Comparison of ENCODE assay signal across 17 mouse cellular contexts in the genomic region with DNA sequence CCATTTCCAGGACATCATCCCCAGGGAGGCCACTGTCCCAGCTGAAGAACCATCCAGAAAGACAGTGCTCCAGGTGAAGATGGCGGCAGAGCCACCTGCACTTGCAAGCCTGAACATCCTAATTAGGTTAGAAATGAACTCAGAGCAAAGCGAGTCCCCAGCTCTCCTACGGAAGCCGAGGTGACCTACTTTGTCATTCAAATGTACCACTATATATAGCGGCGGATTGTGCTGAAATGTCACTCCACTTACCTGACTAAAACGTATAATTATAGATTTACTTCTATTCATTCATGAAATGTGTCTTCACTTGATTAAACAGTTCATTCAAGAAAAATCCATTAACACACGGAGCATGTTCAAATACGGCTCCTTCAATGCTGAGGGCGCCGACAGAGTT.
A peak's percentile ranks its signal among the peaks of the same experiment; 100 is the strongest.
DNase-seq lines count a peak whose midpoint lies in the region; ATAC-seq and TF ChIP-seq lines count a peak whose summit lies in the region.
"Had no signal": no experiment of that assay in that cellular context is flagged by ENCODE, and none has a peak within 500 bp of the region (broad histone marks: within the 10 kb centered on the region; RNA-seq: fewer than 3 reads in every experiment).

No protein-coding gene starts in this region.

- H3K9me3 ChIP-seq in forebrain, embryonic 15.5 days = no peaks in the 10 kb centered on the region
- H3K9me3 ChIP-seq in forebrain, embryonic 13.5 days (replicated peaks) = no peaks in the 10 kb centered on the region
- no peaks in the 10 kb centered on the region for H3K9me3 ChIP-seq in hindbrain, embryonic 16.5 days (ENCODE audit: control insufficient read depth, low read length)
- no peaks in the 10 kb centered on the region for H3K9me3 ChIP-seq in hindbrain, embryonic 11.5 days (ENCODE audit: control insufficient read depth, low read length)
- no peaks in the 10 kb centered on the region for H3K9me3 ChIP-seq in midbrain, embryonic 16.5 days (replicated peaks; ENCODE audit: control insufficient read depth, low read length, poor library complexity, severe bottlenecking)
- no peaks in the 10 kb centered on the region for H3K9me3 ChIP-seq in midbrain, embryonic 13.5 days
- H3K9me3 ChIP-seq: embryonic facial prominence, embryonic 10.5 days; heart, embryonic 15.5 days had no signal

- H3K4me1 ChIP-seq in forebrain, embryonic 15.5 days = 0 out of 2 replicates have a peak, but pooled peaks cover 3% of the 10 kb centered on the region
- H3K4me1 ChIP-seq in forebrain, embryonic 13.5 days = no peaks in the 10 kb centered on the region
- peaks cover 8% of the 10 kb centered on the region; the same call in 1 of the 2 replicates for H3K4me1 ChIP-seq in hindbrain, embryonic 16.5 days (ENCODE audit: control insufficient read depth, insufficient read depth, low read depth, low read length)
- no peaks in the 10 kb centered on the region for H3K4me1 ChIP-seq in hindbrain, embryonic 11.5 days (replicated peaks; ENCODE audit: control insufficient read depth, insufficient read depth, low read length)
- peaks cover 8% of the 10 kb centered on the region for H3K4me1 ChIP-seq in midbrain, embryonic 16.5 days (ENCODE audit: control insufficient read depth, insufficient read depth, low read length)
- peaks cover 8% of the 10 kb centered on the region for H3K4me1 ChIP-seq in midbrain, embryonic 13.5 days (replicated peaks)
- H3K4me1 ChIP-seq: heart, embryonic 15.5 days had no signal

- no peak for DNase-seq in hindbrain, embryonic 11.5 days (ENCODE audit: low spot score)
- DNase-seq in brain, embryonic 14.5 days (ENCODE audit: low read depth) = peak; percentile 49
- DNase-seq: adrenal gland, postnatal 10 days; cerebellum, adult 2 months; cerebellum, postnatal 10 days; gastrocnemius, postnatal 14 days; heart, adult 2 months; heart, postnatal 14 days had no signal

- TF ChIP-seq POLR2A in brain, embryonic 14.5 days (IDR thresholded peaks at IDR 0.05; ENCODE audit: borderline replicate concordance, extremely low read depth, insufficient read depth, insufficient read length, poor library complexity, severe bottlenecking) = no peak

- H3K9ac ChIP-seq in forebrain, embryonic 15.5 days (replicated peaks) = no peak overlapping the region
- H3K9ac ChIP-seq in forebrain, embryonic 13.5 days = no peak overlapping the region
- H3K9ac ChIP-seq in hindbrain, embryonic 16.5 days (ENCODE audit: low read depth, low read length) = no peak overlapping the region
- no peak overlapping the region for H3K9ac ChIP-seq in hindbrain, embryonic 11.5 days (ENCODE audit: low read depth, low read length)
- H3K9ac ChIP-seq in midbrain, embryonic 16.5 days (ENCODE audit: low read depth, low read length) = no peak overlapping the region
- H3K9ac ChIP-seq in midbrain, embryonic 13.5 days (replicated peaks) = no peak overlapping the region
- H3K9ac ChIP-seq: heart, embryonic 15.5 days had no signal

- 0 out of 2 replicates have a peak, but pooled peaks have one; percentile 33 for ATAC-seq in forebrain, embryonic 15.5 days (replicated peaks)
- no peak for ATAC-seq in forebrain, embryonic 13.5 days
- peak; percentile 37 for ATAC-seq in hindbrain, embryonic 16.5 days
- no peak for ATAC-seq in hindbrain, embryonic 11.5 days (ENCODE audit: low FRiP score)
- no peak for ATAC-seq in midbrain, embryonic 16.5 days
- ATAC-seq in midbrain, embryonic 13.5 days = no peak
- ATAC-seq: intestine, embryonic 16.5 days had no signal

- no peak overlapping the region for H3K4me3 ChIP-seq in forebrain, embryonic 15.5 days
- H3K4me3 ChIP-seq in forebrain, embryonic 13.5 days = no peak overlapping the region
- H3K4me3 ChIP-seq in hindbrain, embryonic 16.5 days (ENCODE audit: low read length) = no peak overlapping the region
- H3K4me3 ChIP-seq in hindbrain, embryonic 11.5 days (ENCODE audit: low read depth, low read length) = no peak overlapping the region
- no peak overlapping the region for H3K4me3 ChIP-seq in midbrain, embryonic 16.5 days (ENCODE audit: low read depth, low read length)
- H3K4me3 ChIP-seq in midbrain, embryonic 13.5 days (replicated peaks) = no peak overlapping the region
- H3K4me3 ChIP-seq: embryonic facial prominence, embryonic 10.5 days; heart, adult 2 months; heart, embryonic 15.5 days had no signal

- no peaks in the 10 kb centered on the region for H3K27me3 ChIP-seq in forebrain, embryonic 15.5 days
- H3K27me3 ChIP-seq in forebrain, embryonic 13.5 days = peaks cover 30% of the 10 kb centered on the region; the same call in 1 of the 2 replicates
- H3K27me3 ChIP-seq in hindbrain, embryonic 16.5 days (replicated peaks; ENCODE audit: control insufficient read depth, insufficient read depth, low read length) = no peaks in the 10 kb centered on the region
- H3K27me3 ChIP-seq in hindbrain, embryonic 11.5 days (ENCODE audit: control insufficient read depth, insufficient read depth, low read length) = no peaks in the 10 kb centered on the region
- no peaks in the 10 kb centered on the region for H3K27me3 ChIP-seq in midbrain, embryonic 16.5 days (ENCODE audit: control insufficient read depth, insufficient read depth, low read depth, low read length)
- H3K27me3 ChIP-seq in midbrain, embryonic 13.5 days = no peaks in the 10 kb centered on the region
- H3K27me3 ChIP-seq: heart, embryonic 15.5 days had no signal

- H3K4me2 ChIP-seq in forebrain, embryonic 15.5 days (replicated peaks) = no peak overlapping the region
- H3K4me2 ChIP-seq in forebrain, embryonic 13.5 days = no peak overlapping the region
- H3K4me2 ChIP-seq in hindbrain, embryonic 16.5 days (ENCODE audit: low read length) = no peak overlapping the region
- no peak overlapping the region for H3K4me2 ChIP-seq in hindbrain, embryonic 11.5 days (replicated peaks; ENCODE audit: low read depth, low read length)
- no peak overlapping the region for H3K4me2 ChIP-seq in midbrain, embryonic 16.5 days (ENCODE audit: low read length)
- H3K4me2 ChIP-seq in midbrain, embryonic 13.5 days (replicated peaks) = no peak overlapping the region
- H3K4me2 ChIP-seq: heart, embryonic 11.5 days; heart, embryonic 15.5 days had no signal

- no peak overlapping the region for H3K27ac ChIP-seq in forebrain, embryonic 15.5 days (replicated peaks)
- H3K27ac ChIP-seq in forebrain, embryonic 13.5 days = no peak overlapping the region
- H3K27ac ChIP-seq in hindbrain, embryonic 16.5 days (ENCODE audit: low read depth, low read length) = peak overlapping the region; percentile 16; the same call in 1 of the 2 replicates
- no peak overlapping the region for H3K27ac ChIP-seq in hindbrain, embryonic 11.5 days (ENCODE audit: low read depth, low read length)
- peak overlapping the region; percentile 44 for H3K27ac ChIP-seq in midbrain, embryonic 16.5 days (ENCODE audit: low read length)
- H3K27ac ChIP-seq in midbrain, embryonic 13.5 days = no peak overlapping the region
- H3K27ac ChIP-seq: embryonic facial prominence, embryonic 10.5 days; heart, adult 2 months; heart, embryonic 15.5 days had no signal

- WGBS in forebrain, embryonic 15.5 days = 23% methylated on average over 11 of the region's 11 CpGs
- 32% methylated on average over 11 of the region's 11 CpGs for WGBS in forebrain, embryonic 13.5 days
- WGBS in hindbrain, embryonic 16.5 days = 53% methylated on average over 11 of the region's 11 CpGs
- 80% methylated on average over 11 of the region's 11 CpGs for WGBS in hindbrain, embryonic 11.5 days
- 53% methylated on average over 11 of the region's 11 CpGs for WGBS in midbrain, embryonic 16.5 days
- 66% methylated on average over 11 of the region's 11 CpGs for WGBS in midbrain, embryonic 13.5 days

- H3K36me3 ChIP-seq in forebrain, embryonic 15.5 days = no peaks in the 10 kb centered on the region
- H3K36me3 ChIP-seq in forebrain, embryonic 13.5 days (ENCODE audit: poor library complexity, severe bottlenecking) = no peaks in the 10 kb centered on the region
- H3K36me3 ChIP-seq in hindbrain, embryonic 16.5 days (ENCODE audit: control insufficient read depth, insufficient read depth, low read length) = no peaks in the 10 kb centered on the region
- no peaks in the 10 kb centered on the region for H3K36me3 ChIP-seq in hindbrain, embryonic 11.5 days (ENCODE audit: control insufficient read depth, insufficient read depth, low read length)
- H3K36me3 ChIP-seq in midbrain, embryonic 16.5 days (ENCODE audit: control insufficient read depth, insufficient read depth, low read length) = no peaks in the 10 kb centered on the region
- 0 out of 2 replicates have a peak, but pooled peaks cover 2% of the 10 kb centered on the region for H3K36me3 ChIP-seq in midbrain, embryonic 13.5 days
- H3K36me3 ChIP-seq: embryonic facial prominence, embryonic 10.5 days; heart, embryonic 15.5 days had no signal

- TF ChIP-seq CTCF in brain, embryonic 14.5 days (IDR thresholded peaks at IDR 0.05; ENCODE audit: borderline replicate concordance, extremely low read depth, insufficient read depth, insufficient read length) = no peak

Comparison
In these comparisons a context has a peak if more than half of its experiments do, and no peak if none do; other contexts are left out.
1. ATAC-seq: peak in forebrain, embryonic 15.5 days (single experiment) and hindbrain, embryonic 16.5 days (single experiment); none in forebrain, embryonic 13.5 days (single experiment), hindbrain, embryonic 11.5 days (single experiment), midbrain, embryonic 16.5 days (single experiment) and midbrain, embryonic 13.5 days (single experiment).
2. H3K27ac ChIP-seq: peak in hindbrain, embryonic 16.5 days (single experiment) and midbrain, embryonic 16.5 days (single experiment); none in forebrain, embryonic 15.5 days (single experiment), forebrain, embryonic 13.5 days (single experiment), hindbrain, embryonic 11.5 days (single experiment) and midbrain, embryonic 13.5 days (single experiment).